Mouse (Mus musculus) natural killer cell, adult 2 months (primary cell): ENCODE data around the gene Polr2j.

Source experiments
- DNase-seq, 2 experiments: peaks; one replicate each; pipeline ENCODE4 v3.0.0; 2022; ENCODE audit warnings: low spot score in 2 of 2

Polr2j gene

DNA sequence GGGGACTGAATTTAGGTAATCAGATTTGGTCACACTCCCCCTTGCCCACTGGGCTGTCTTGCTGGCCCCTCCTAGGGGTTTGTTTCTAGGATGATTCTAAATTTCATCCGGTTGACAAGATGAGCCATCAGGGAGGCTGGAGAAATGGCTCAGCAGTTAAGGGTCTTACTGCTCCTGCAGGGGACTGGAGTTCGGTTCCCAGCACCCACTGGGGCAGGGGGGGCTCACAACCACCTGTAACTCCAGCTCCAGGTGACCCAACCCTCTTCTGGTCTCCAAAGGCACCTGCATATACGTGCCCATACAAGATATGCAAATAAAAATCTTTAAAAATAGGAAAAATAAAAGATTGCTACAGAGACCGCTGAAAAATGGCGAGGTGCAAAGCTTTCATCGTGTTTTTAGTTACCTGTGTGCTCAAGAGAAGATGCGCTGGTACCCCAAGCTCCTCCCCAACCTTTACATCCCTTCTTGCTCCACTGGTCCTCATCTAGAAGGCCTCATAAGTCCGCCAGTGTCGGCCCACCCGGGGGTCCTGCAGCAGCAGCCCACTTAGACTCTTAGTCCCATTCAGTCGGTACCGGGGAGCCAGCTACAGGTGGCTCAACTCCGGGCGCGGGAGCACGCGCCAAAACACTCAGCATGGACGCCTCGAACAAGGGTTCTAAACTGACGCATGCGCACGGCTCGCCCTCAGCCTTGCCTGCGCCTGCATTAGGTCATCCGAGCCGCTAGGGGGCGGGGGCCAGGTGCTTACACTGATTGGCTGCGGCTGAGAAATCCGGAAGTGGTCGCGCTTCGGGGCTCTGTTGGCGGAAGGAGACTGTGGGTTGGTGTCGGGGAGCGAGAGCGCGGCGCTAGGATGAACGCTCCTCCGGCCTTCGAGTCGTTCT is at the start of gene Polr2j:
Polr2j (plus strand) TSS at position 741 of the 893 bp plus-strand sequence.
- peak; percentile 96 to 97 for DNase-seq

DNA sequence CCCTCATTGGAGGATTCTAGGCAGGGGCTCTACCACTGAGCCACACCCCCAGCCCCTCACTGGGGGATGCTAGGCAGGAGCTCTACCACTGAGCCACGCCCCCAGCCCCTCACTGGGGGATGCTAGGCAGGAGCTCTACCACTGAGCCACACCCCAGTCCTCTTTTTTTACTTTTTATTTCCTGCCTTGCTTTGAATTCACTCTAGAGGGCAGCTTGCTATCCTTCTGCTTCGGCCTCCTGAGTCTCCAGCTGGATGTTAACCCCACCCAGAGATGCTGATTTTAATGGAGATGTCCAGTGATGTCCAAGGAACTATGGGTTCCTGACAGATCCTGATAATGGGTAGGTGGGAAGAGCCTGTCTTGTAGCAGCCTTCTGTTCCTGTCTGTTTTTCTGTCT is 47.0 kb upstream of the Polr2j start:
- no peak for DNase-seq

DNA sequence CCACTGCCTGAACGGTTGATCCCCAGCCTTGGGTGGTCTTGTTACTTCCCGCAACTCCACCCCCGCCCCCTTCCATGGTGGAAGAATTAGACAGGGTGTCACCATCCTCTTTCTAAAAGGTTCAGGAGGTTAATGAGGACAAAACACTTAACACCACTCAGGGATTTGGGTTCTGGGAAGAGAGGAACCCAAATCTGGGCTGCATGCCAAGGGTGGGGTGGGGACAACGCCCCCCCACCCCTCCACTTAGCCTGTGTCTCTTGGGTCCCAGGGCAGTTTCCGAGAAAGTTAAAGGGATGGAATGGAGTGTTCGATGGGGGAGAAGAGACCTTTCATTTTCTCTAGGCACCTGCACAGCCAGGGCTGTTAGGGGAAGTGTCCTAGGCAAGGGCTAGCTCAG is 43.4 kb upstream of the Polr2j start:
- DNase-seq = no peak

DNA sequence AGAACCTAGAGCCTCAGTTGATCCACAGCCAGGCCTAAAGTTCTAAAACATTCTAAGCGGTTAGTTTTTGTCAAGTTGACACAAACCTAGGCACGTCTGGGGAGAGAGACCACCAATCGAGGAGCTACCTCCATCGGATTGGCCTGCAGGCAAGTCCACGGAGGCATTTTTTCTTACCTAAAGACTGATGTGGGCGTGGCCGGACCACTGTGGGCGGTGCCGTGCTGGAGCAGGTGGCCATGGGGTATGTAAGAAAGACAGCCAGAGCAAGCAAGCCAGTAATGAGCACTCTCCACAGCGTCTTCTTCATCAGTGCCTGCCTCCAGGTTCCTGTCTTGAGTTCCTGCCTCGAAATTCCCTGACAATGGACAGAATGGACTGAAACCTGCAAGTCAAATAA is 42.9 kb upstream of the Polr2j start:
- DNase-seq = no peak

DNA sequence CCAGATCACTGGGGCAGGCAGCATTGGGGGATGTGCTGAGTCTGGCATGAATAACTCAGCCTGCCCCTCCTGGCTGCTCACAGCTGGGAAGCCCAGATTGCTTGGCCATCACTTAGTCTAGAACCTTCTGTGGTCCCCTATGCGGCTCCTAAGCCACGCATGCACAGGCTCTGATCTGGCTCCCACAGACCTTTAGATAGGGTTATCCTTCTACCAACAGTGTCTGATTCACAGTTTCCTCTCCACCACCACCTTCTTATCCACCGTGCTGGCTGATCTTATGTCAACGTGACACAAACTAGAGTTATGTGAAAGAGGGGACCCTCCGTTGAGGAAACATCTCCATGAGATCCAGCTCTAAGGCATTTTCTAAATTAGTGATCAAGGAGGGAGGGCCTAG is 41.4 kb upstream of the Polr2j start:
- DNase-seq = no peak

DNA sequence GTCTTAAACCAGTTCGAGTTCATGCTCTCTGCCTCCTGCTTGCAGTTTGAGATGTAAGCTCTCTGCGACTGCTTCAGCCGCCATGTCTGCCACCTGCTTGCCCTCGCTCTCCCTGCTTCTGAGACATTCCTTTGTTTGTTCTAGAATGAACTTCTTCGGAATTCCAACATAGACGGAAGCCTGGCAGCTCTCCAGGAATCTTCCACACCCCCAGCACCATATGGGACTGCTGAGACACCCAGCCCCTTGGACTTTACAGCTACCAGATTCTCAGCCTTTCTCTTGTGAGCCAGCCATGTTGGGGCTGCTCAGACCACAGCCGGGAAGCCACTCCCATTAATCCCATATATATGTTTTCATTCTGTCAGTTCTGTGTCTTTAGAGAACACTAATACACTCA is 40.1 kb upstream of the Polr2j start:
- no peak for DNase-seq

DNA sequence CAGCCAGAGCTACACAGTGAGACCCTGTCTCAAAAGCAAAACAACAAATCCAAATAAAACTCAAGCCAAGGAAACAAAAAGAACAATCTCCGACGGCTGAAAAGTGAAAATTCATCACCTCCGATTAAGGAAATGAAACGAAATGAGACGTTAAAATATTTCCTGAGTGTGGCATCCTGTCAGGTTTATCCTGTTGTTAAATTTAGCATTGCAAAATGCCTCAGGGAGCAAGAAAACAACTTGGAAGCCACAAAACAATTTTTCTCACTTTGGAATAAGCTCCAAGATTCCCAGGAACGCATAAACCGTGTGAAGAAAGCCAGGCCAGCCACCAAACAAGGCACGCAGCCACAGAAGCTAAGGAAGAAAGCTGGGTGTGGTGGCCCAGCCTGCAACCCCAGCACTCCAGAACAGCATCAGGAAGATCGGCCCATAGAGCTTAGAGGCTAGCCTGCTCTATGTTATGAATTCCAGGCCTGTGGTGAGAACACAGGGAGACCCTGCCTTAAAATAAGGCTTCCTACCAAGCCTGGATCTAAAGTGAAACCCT is 39.4 kb upstream of the Polr2j start:
- no peak for DNase-seq

DNA sequence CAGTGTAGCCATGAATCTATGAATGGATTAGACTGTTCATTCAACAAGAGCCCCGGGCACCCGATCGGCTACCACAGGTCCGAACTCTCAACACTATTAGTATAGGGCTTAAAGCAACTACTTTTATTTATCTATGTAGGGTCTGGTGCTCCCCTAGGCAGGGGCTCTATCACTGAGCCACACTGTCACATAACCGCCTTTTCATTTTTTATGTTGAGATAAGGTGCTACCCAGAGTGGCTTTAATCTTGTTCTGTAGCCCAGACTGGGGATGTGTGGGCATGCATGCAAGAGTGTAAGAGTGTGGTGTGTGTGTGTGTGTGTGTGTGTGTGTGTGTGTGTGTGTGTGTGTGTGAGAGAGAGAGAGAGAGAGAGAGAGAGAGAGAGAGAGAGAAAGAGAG is 38.3 kb upstream of the Polr2j start:
- no peak for DNase-seq

DNA sequence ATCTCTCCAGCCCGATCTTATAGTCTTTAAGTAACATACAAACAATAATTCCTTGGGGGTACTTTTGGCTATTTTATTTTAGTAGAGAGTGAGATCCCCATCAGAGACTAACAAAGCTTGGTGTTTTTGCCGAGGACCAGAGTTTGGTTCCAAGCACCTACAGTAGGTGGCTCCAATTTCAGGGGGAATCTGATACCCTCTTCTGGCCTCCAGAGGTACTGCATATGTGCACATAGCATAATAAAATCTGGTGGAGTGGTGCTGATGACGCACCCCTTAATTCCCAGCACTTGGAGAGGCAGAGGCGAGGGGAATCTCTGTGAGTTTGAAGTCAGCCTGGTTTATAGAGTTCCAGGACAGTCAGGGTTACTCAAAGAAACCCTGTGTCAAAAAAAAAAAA is 34.1 kb upstream of the Polr2j start:
- DNase-seq = no peak

DNA sequence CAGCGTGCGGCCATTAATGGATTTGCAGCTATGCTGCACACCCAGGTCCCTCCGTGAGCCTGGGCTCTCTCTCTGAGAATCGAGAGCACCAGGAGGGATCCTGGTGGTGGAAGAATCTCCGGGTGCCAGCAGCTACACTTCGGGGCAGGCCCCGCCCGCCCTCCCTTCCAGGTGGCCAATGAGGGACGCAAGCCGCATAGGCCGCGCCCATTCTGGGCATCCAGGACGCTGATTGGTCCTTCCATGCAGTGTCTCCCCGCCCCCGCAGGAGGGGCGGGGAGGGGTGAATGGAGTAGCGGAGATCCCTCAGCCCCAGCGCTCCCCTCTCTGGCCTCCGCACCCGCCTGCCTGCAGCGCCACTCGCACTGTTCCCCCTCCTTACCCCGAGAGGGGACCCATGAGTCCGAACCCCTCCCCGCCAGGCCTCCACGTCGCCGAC is 32.7 kb upstream of the Polr2j start, which contains the start of gene Rasa4:
Rasa4 (plus strand) TSS at position 248 of the 439 bp plus-strand sequence.
- peak; percentile 87 to 93 for DNase-seq

DNA sequence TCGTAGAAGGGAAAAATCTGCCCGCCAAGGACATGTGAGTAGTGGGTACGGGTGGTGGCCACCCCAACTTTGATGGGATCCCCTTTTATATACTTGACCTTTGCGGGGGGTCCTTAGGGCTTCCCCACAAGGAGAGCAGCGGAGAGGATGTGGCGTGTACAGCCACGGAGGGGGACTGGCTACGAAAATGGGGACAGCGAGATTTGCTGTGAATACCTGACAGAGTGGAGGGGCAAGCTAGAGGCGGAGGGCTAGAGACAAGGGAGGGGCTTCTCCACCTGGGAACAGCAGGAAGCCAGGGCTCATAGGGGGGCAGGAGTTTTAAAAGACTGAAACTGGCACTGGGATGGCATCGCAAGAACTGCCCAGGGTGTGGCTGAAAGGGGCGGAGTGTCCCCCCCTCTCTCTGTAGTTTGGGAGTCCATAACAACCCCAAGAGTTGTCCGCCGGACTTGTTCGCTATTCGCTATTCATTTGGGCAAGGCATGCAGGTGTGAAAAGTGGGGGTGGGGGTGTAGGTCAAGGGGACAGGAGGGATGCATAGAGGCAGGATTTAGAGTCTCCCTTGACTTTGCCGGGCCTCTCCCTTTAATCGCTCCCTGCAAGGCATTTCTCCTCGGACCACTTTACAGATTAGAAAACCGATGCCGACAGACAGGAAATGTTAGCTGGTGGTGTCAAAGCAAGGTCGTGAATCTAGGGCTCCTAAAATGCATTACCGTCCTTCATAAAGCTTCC is 32.1 kb upstream of the Polr2j start:
- no peak for DNase-seq

DNA sequence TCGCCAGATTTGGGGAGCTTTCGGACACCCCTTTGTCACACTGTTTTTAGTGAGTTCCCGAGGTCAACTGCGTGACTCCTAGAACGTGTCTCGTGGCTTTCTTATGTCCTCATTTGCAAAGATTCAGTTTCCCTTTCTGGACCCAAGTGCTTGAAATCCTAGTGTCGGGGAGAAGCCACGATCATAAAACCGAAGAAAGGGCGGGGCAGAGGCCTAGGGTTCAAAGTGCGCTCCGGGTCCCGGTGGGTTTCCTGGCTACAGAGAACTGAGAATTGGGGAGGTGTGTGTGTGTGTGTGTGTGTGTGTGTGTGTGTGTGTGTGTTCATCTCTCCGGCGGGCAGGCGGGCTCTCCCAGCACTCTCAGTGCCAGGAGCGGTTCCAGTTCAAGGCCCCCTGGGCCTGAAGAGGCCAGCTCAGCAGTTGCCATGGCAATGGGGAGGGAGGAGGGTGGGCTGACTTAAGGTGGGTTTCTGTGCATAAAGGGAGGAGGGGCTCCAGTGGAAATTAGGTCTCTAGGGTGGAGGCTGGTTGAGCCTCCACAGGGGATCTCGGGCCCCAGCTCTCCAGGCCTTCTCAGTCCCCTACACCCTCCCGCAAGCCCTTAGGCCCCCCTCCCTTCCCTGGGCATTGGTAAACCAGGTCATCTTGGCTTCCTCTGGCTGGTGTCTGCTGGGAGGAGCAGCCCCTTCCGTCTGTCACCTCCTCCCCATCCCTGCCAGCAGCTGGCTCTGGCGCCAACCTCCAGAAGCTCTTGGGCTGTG is 31.4 kb upstream of the Polr2j start:
- DNase-seq = peak; percentile 17 to 37

DNA sequence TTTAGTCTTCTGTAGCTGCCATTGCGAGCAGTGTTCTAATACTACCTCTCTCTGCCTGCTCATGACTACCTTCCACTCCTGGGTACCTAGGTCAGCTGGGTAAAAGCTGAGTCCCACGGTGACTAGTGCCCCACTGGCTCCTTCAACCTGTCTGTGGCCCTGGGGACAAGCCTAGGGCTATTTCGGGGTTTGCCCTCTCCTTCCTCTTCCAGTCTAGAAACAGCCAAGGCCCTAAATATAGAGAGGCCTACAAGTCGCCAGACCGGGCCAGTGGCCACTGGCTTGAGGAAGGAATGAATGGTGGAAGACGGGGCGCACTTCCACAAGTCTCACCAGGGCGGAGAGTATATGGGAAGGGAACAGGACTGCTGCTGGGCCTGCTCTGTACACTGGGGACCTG is 30.1 kb upstream of the Polr2j start:
- no peak for DNase-seq

DNA sequence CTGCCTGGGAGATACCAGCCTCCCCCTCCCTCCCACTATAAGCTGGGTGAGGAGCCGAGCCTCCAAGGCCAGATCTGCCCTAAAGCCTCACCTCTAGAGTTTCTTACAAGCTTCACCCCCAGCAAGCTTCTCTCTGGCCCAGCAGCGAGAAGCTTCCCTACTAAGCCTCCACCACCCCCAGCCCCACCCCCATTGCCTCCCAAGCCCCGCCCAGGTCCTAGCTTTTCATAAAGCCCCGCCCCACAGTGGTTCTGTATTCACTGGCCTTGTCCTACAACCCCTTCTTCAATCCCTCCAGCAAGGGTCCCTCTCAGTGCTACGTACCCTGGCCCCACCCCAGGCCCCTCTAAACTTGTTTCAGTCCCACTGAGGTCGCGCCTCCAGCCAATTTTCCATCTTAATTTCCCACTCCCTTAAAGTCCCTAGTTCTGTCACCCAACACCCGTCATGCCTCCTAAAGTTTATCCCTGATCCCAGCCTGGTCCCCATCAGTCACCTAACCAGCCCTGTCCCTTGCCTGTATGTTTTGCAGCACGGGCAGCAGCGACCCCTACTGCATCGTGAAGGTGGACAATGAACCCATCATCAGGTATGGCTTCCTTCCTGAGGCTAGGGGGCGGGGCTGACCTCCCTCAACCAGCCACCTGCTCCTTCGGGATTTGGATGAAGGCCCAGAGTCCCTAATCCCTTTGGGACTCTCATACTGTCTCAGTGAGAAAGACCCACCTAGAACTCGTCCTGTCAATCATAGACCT is 27.4 kb upstream of the Polr2j start:
- no peak for DNase-seq

DNA sequence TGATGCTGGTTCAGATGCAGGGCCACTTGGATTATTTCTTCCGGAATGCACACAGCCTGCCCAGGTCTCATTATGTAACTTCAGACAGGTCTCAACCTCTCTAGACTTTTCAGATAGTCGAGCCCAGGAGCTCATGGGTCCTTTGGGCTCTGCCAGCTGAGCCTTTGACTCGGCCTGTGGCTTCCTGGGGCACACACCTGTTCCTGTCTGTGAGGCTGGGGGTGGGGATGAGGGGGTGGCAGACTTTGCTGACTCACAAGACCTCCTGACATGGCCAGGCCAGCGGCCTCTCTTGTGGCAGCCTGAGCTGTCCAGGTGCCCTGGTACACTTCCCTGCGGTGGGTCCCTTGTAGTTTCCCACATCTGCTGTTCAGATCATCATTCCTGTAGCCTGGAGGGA is 24.5 kb upstream of the Polr2j start:
- DNase-seq = no peak

DNA sequence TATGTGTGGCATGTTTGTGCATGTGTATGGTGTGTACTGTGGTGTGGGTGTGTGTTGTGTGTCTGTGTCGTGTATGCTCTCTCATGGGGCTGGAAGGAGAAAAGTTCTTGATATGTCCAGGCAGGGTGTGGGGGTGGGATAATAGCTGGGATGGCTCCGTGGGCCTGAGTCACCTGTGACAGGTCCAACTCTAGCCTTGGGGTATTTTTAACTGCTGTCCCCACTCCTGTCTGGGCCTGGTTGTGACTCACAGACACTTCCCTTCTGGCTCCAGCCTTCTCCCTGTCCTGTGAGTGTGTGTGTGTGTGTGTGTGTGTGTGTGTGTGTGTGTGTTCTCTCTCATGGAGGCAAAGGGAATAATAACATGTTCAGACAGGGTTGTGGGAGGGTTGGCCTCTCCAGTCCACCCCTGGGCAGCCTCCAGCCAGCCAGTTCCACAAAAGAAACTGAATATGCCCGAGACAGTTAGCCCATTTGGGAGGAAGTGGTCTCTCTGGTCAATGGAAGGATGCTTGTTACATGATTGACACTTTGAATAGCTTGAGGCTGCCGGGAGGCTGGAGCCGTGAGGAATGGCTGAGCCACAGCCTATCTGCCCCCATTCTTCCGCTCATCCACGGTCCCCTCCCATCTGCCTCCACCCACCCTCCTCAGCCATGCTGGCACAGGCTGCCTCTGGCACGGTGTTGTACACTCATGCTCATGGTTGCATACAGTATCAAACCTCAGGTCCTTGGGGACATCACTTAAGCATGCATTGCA is 22.0 kb upstream of the Polr2j start:
- DNase-seq = no peak

DNA sequence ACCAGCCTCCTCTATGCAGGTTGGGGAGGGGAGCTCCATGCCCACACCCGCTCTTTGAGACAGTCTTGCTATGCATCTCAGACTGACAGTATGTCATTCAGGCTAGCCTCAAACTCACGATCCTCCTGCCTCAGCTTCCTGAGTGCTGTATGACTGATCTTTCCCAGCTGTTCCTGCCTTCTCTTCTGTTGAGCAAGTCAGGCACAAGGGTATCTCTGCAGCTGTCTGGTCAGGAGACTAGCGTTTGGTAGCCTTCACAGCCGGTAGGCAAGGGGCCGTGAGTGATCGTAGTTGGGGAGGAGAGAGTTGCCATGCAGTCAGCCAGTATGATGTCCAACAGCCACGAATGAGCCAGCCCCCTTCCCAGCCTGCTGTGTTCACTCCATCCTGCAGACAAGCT is 21.3 kb upstream of the Polr2j start:
- no peak for DNase-seq

DNA sequence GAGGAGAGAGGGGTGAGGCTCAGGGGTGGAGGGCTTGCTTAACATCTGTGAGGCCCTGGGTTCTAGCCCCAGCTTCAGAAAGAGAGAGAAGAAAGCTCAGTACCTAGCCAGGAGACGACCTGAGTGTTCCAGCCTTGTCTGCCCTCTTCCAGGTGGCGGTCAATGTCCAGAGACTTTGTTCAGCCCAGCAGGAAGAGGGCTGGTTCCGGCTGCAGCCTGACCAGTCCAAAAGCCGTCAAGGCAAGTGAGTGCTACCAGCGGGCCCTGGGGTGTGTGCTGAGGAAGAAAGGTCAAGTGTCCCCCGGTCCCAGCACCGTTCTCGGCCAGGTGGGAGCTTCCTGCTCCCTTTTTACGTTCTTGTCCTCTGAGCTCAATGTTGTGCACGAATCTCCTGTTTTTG is 17.9 kb upstream of the Polr2j start:
- DNase-seq = no peak

DNA sequence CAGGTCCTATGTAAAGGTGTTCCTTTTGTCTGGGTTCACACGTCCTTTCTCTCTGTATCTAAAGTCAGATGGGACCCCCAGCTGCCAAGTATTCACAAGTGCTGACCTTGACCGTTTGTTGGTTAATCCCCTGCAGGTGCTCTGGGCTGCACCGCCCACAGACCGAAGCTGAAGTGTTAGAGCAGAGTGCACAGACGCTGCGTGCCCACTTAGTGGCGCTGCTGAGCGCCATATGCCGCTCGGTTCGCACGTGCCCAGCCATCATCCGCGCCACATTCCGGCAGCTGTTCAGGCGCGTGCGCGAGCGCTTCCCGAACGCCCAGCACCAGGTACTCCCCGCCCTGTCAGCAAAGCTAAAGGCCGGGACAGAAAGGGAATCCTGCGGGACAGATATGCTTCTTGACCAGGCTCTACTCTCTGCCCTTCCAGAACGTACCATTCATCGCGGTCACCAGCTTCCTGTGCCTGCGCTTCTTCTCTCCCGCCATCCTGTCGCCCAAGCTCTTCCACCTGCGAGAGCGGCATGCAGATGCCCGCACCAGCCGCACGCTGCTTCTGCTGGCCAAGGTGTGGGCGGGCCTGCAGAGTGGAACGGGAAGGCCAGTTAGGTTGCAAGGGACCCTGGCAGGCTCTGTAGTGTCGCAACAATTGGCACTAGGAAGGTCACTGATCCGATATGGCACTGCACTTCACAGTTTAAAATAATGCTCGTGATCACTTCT is 14.2 kb upstream of the Polr2j start:
- DNase-seq = peak; percentile 42 to 65

DNA sequence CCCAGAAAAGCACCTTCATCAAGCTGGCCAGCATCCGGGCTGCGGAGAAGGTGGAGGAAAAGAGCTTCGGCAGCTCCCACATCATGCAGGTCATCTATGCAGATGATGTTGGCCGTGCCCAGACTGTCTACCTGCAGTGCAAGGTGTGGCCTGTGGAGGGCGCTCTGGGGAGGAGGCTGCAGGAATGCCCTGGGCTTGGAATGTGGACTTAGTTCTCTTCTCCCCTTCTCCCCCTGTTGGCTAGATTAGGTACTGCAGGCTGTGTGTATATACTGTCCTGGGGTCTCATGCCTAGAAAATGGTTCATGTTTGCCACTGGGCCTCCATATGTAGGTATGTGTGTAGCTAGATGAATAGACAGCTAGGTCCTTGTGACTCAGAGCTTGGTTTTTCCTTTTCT is 11.9 kb upstream of the Polr2j start:
- DNase-seq = peak; percentile 34 to 54
